Mouse (Mus musculus) spleen, adult 12 weeks (tissue): ENCODE measurements around the gene Igfl3.

Experiments used
- DNase-seq: peaks from one replicate; pipeline ENCODE4 v3.0.0; 2022; ENCODE audit warnings: low spot score

The Igfl3 gene

DNA sequence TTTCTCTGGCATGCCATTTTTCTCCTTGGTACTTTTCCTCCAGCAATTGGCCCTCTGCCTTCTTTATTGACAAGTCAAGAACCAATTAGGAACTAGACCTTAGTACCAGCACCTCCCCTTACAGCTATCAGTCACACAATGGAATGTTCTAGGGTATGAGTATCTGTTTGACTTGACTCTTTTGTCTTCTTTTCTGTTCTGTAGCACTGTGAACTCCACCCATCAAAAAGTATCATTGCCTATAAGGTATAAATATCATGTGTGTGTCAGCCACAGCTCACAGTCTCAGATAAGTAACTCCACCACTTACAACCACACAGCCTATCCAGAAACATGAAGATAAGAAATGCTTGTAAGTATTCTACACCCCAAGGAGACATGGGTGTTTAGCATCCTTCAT lies at the start of gene Igfl3:
Gene Igfl3 (plus strand): TSS at position 301 of the 400 bp plus-strand sequence.
- no peak for DNase-seq

GRCm38 (mm10) chr7:18210938-18211337 lies 34.6 kb downstream of the Igfl3 start:
- DNase-seq: no peak

DNA sequence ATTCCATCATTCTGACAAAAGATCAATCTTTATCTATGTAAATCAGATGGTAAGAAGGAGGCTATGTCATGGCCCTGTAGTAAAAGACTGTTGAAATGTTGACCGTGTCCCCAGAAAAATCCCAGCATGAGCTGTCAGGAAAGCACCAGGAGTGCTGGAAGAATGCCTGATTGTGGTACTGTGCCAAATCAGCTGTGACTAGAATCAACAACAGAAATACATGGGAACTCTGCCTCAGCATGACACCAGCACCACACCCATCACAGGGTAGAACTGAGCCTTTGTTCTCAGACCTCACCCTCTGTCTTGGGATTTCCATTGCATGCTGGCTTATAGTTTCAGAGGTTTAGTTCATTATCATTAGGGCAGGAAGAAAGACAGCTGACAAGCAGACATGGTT lies 38.4 kb downstream of the Igfl3 start:
- no peak for DNase-seq
